Mouse (Mus musculus) ES-CJ7 (cell line): ENCODE measurements around the gene Prcd.
A peak's percentile ranks its signal among the peaks of the same experiment; 100 is the strongest.

Experiments
- DNase-seq: peaks from one replicate; pipeline ENCODE4 v3.0.0; 2011; ENCODE audit warnings: low read depth, low spot score

The Prcd gene

GRCm38 (mm10) chr11:116689622-116690021 is 36.3 kb downstream of the Prcd start:
- DNase-seq: no peak

- no peak for DNase-seq
Measured at GRCm38 (mm10) chr11:116690701-116691575, 37.6 kb downstream of the Prcd start.

- DNase-seq: no peak
Measured at GRCm38 (mm10) chr11:116693899-116694249, 40.5 kb downstream of the Prcd start.

GRCm38 (mm10) chr11:116694250-116695193 is 41.2 kb downstream of the Prcd start:
- peak; percentile 39 for DNase-seq

GRCm38 (mm10) chr11:116695194-116695880 is 42.0 kb downstream of the Prcd start:
- peak; percentile 60 for DNase-seq

GRCm38 (mm10) chr11:116696426-116696825 is 43.1 kb downstream of the Prcd start:
- DNase-seq: peak; percentile 61

GRCm38 (mm10) chr11:116697521-116697920 is 44.2 kb downstream of the Prcd start:
- DNase-seq: peak; percentile 85

- peak; percentile 71 for DNase-seq
Measured at GRCm38 (mm10) chr11:116701377-116701841, 48.1 kb downstream of the Prcd start.

GRCm38 (mm10) chr11:116704336-116705035 is 51.2 kb downstream of the Prcd start:
- peak; percentile 85 for DNase-seq

GRCm38 (mm10) chr11:116705204-116705608 is 51.9 kb downstream of the Prcd start:
- peak; percentile 97 for DNase-seq

- DNase-seq: peak; percentile 57
Measured at GRCm38 (mm10) chr11:116706363-116706762, 53.0 kb downstream of the Prcd start.

GRCm38 (mm10) chr11:116710171-116710570 is 56.8 kb downstream of the Prcd start:
- DNase-seq: no peak

- DNase-seq: no peak
Measured at GRCm38 (mm10) chr11:116710793-116711192, 57.5 kb downstream of the Prcd start.

- no peak for DNase-seq
Measured at GRCm38 (mm10) chr11:116714052-116714451, 60.7 kb downstream of the Prcd start.
